Mouse (Mus musculus): ENCODE measurements around the gene Zg16.

Gene Zg16

GRCm38 (mm10) chr7:127021563-127022527 lies 65.3 kb downstream of the Zg16 start:
- CTCF ChIA-PET: interaction anchor here in 1 of 4 experiments (0.8 kb wide), 1 partner anchor 329 kb away, joined by 3 read pairs; no protein-coding TSS in a partner anchor
- POLR2A ChIA-PET: interaction anchor here in 3 of 4 experiments (0.7 to 7.5 kb wide), 25 partner anchors 8 to 235 kb away, joined by 3 to 280 read pairs (median 4); partner anchors contain the start of genes AI467606 (in 1 of the 3), Cd2bp2 (in 1 of the 3), Fam57b (in 1 of the 3) and Hirip3 (in 1 of the 3)

DNA sequence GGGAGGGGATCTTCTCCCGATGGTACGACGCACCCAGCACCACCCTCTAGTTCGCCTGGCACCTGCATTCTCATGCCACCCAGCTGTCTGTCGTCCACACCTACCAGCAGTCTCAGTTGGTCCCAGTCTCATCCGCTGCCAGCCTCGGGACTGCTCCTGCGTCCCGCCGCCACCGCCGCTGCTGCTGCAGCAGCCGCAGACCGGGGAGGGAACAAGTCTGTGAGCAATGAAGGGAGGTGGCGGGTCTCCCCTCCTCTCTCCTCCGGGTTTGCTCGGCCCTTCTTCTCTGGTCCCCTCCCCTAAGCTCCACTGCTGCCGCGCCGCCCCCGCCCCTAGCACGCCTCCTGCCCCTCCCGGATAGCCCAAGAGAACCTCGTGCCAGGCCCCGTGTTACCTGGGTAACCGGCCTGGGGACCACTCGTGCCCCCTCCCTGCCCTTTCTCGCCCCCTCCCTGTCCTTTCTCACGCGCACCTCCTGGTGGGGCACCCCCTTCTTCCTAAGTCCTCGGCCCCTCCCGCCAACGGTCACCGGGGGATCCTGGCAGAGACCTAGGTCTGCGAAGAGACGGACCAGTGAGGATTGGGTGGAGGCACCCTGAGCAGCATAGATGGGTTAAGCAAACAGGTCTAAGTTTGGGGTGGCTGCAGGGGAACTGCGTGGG lies 66.1 kb downstream of the Zg16 start, which contains the start of the genes Gm42742 and Prrt2:
Gene Gm42742 (minus strand): TSS at position 197 of the 662 bp plus-strand sequence.
Gene Prrt2 (minus strand): TSS at position 311 of the 662 bp plus-strand sequence.
- ChIA-PET POLR2A (interaction anchor here in 3 of 4 experiments (0.7 to 7.5 kb wide), 22 partner anchors 8 to 235 kb away, joined by 3 to 280 read pairs (median 4); partner anchors contain the start of genes AI467606 (in 1 of the 3), Cd2bp2 (in 1 of the 3), Fam57b (in 1 of the 3) and Hirip3 (in 1 of the 3)), CTCF (interaction anchor here in 1 of 4 experiments (0.5 to 1.6 kb wide), 3 partner anchors 12 to 329 kb away, joined by 3 read pairs; no protein-coding TSS in a partner anchor)

GRCm38 (mm10) chr7:127020491-127020890 lies 66.6 kb downstream of the Zg16 start:
- ChIA-PET CTCF (interaction anchor here in 1 of 4 experiments (0.5 to 1.6 kb wide), 2 partner anchors 11 to 58 kb away, joined by 3 read pairs; no protein-coding TSS in a partner anchor), POLR2A (interaction anchor here in 3 of 4 experiments (1.1 to 3.1 kb wide), 8 partner anchors 9 to 222 kb away, joined by 3 to 15 read pairs (median 10); partner anchors contain the start of genes AI467606 (in 1 of the 3), Fam57b (in 1 of the 3) and Kif22 (in 1 of the 3))

DNA sequence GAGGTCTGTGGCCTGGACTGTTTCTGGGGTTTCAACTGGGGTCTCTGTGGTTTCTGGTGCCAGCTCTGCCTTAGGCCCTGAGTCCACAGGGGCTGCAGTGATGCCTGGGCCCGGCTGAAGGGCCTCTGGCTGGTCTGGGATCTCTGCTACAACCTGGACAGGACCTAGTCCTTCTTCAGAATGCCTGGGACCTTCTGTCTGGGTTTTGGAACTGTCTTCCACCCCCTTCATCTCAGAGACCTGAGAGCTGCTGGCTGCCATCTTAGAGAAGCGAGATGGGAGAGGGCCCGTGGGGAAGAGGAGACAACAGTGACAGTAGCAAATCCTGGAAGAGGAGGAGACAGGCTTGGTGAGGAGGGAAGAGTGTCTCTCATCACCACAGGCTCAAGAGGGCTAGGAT lies 67.1 kb downstream of the Zg16 start:
- ChIA-PET CTCF (interaction anchor here in 1 of 4 experiments (1.6 kb wide), 1 partner anchor 11 kb away, joined by 3 read pairs; no protein-coding TSS in a partner anchor), POLR2A (interaction anchor here in 2 of 4 experiments (1.2 to 3.1 kb wide), 4 partner anchors 11 to 222 kb away, joined by 4 to 15 read pairs (median 10); partner anchors contain the start of genes Fam57b (in 1 of the 2) and Kif22 (in 1 of the 2))

GRCm38 (mm10) chr7:127019306-127019960 lies 67.7 kb downstream of the Zg16 start:
- ChIA-PET POLR2A (interaction anchor here in 3 of 4 experiments (0.6 to 3.1 kb wide), 5 partner anchors 11 to 71 kb away, joined by 3 to 10 read pairs (median 4); partner anchors contain the start of gene Kif22 (in 1 of the 3)), CTCF (interaction anchor here in 1 of 4 experiments (1.6 kb wide), 1 partner anchor 10 kb away, joined by 3 read pairs; no protein-coding TSS in a partner anchor)

DNA sequence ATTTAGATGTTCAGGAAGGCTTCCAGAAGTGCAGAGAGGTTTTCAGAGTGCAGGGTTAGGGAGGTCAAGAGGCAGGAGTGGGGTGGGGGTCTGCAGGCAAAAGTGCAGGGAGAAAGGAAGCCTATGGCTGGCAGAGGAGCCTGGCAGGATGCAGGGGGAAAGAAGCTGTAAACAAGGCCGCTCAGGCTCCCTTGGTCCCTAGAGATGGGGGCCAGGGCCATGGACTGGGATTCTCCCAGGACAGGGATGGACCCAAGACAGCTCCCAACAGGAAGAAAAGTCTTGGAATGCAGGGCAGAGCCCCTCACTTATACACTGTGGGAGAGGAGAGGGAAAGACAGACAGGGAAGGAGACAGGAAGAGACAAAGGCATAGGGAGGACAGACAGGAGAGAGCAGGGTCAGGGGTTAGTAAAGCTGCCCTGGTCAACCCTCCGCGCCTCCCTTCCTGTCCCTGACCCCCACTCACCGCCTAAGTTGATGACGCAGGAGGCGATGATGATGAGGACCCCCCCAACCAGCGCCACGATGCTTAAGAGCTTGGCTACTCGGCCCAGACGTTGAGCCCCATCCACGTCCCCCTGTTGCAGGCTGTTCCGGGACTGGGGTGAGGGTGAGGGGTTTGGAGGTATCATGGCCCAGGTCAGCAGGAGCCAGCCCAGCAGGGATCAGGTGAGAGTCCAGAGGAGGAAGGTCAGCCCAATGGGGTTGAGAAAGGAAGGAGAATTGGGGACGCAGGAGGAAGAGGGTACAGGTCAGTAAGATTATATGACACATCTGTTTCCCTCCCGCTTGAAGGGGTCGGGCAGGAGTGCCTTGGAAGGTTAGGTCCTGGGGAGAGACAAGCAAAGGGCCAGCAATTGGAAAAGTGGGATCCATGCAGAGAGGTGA lies 68.5 kb downstream of the Zg16 start:
- ChIA-PET POLR2A (interaction anchor here in 3 of 4 experiments (0.6 to 13.6 kb wide), 7 partner anchors 6 to 172 kb away, joined by 3 to 280 read pairs (median 6); partner anchors contain the start of genes Maz (in 3 of the 3) and Prrt2 (in 1 of the 3)), CTCF (no interaction called here)

- POLR2A ChIA-PET: interaction anchor here (0.6 to 13.6 kb wide), 22 partner anchors 7 to 1561 kb away, joined by 3 to 280 read pairs (median 4); partner anchors contain the start of genes Maz (in 4 of the 4), Cd2bp2 (in 1 of the 4), Fam57b (in 1 of the 4) and Kat8 (in 1 of the 4)
These were observed 69.2 kb downstream of the Zg16 start for GRCm38 (mm10) chr7:127017950-127018345.

DNA sequence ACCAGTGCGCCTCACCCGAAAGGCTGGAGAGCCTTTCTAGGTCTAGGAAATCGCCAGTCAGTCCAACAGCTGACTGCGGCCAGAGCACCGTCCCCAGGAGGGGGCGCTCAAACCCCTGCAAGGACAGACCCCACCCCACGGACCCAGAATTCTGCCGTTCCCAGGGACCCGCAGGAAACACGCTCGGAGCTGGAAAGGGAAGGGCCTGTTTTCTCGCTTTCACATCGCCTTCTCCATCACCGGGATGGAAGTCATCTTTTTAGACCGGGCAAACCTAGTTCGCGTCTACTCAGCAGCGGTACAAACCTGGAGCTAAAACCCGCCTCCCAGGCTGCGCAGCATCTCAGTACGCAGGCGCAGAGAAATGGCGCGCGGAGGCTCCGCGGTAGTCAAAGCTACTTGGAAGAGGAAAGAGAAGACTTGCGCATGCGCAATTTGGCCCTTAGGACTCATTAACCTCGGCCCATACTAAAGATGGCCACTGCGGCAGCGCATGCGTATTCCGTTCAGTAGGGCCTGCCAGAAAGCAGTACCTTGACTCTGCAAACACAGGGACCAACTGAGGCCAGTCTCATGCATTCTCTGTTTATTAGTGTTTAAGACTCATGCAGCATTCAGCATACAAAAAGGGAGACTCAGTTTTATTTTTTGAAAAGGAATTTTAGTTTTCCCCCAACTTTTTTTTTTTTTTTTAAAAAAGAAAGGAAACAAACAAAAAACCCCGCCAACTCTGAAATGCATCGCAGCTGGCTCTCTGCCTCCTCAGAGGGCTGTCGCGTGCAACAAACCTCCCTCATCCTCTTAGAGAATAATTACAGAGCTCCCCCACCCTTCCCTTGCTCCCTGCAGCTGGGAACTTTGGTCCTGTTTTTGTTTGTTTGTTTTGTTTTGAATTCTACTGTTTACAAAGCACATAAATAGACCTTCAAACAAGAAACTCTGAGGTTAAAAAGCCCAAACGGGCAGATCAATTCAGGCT lies 69.9 kb downstream of the Zg16 start, which contains the start of gene Pagr1a:
Gene Pagr1a (minus strand): TSS at position 382 of the 979 bp plus-strand sequence.
- ChIA-PET CTCF (interaction anchor here (0.6 to 3.0 kb wide), 46 partner anchors 8 to 589 kb away, joined by 3 to 44 read pairs (median 4); partner anchors contain the start of genes Maz (in 4 of the 4), Kif22 (in 2 of the 4), AI467606 (in 1 of the 4) and Sh2b1 (in 1 of the 4)), POLR2A (interaction anchor here (0.6 to 13.6 kb wide), 78 partner anchors 7 to 1561 kb away, joined by 3 to 280 read pairs (median 4); partner anchors contain the start of genes Maz (in 4 of the 4), Kif22 (in 3 of the 4), Hirip3 (in 2 of the 4) and Ino80e (in 2 of the 4))

More at GRCm38 (mm10) chr7:127017950-127018345, 69.2 kb downstream of the Zg16 start:
- CTCF ChIA-PET: interaction anchor here in 3 of 4 experiments (0.7 to 3.0 kb wide), 9 partner anchors 8 to 543 kb away, joined by 3 to 44 read pairs (median 4); partner anchors contain the start of genes Maz (in 1 of the 3) and Sh2b1 (in 1 of the 3)

DNA sequence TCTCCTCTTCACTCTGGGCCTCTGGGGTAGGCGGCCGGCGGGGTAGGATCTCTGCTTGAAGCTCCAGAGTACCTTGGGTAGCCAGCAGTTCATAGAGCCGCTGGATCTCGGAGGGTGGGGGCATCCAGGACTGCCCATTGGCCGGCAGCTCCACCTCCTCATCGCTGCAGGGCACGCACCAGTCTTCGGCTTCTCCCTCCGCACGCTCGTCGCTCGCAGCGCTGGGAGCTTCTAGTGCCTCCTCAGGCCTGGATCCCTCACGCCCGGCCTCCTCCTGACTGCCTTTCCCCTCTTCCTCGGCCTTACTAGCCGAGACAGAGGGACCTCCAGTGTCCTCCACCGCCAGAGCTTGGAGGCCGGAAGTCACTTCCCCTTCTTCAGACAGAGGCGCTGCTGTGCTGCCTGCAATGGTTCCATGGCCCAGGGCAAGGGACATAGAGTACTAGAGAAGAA lies 70.6 kb downstream of the Zg16 start:
- ChIA-PET CTCF (interaction anchor here (0.6 to 3.0 kb wide), 34 partner anchors 8 to 542 kb away, joined by 3 to 44 read pairs (median 4); partner anchors contain the start of genes Maz (in 3 of the 4), Kif22 (in 2 of the 4), AI467606 (in 1 of the 4) and Sh2b1 (in 1 of the 4)), POLR2A (interaction anchor here (0.6 to 13.6 kb wide), 62 partner anchors 8 to 721 kb away, joined by 3 to 280 read pairs (median 5); partner anchors contain the start of genes Maz (in 4 of the 4), Kif22 (in 3 of the 4), Asphd1 (in 2 of the 4) and Hirip3 (in 2 of the 4))

DNA sequence TGATC lies 70.8 kb downstream of the Zg16 start, which contains the start of gene Pagr1b:
Gene Pagr1b (minus strand): TSS at position 4 of the 5 bp plus-strand sequence.
- POLR2A ChIA-PET: interaction anchor here (1.0 to 13.6 kb wide), 29 partner anchors 8 to 514 kb away, joined by 3 to 280 read pairs (median 7); partner anchors contain the start of genes Maz (in 4 of the 4), 4930451I11Rik (in 1 of the 4), Asphd1 (in 1 of the 4) and Fam57b (in 1 of the 4)

GRCm38 (mm10) chr7:127016081-127016480 lies 71.0 kb downstream of the Zg16 start:
- CTCF ChIA-PET: interaction anchor here (0.6 to 3.0 kb wide), 17 partner anchors 7 to 131 kb away, joined by 3 to 44 read pairs (median 6); partner anchors contain the start of genes Maz (in 2 of the 4), AI467606 (in 1 of the 4) and Kif22 (in 1 of the 4)
- POLR2A ChIA-PET: interaction anchor here (0.5 to 13.6 kb wide), 33 partner anchors 8 to 514 kb away, joined by 3 to 280 read pairs (median 6); partner anchors contain the start of genes Maz (in 4 of the 4), 4930451I11Rik (in 1 of the 4), Asphd1 (in 1 of the 4) and Fam57b (in 1 of the 4)

More for the DNA sequence above, 70.8 kb downstream of the Zg16 start, which contains the start of gene Pagr1b:
- CTCF ChIA-PET: interaction anchor here (0.6 to 3.0 kb wide), 17 partner anchors 8 to 131 kb away, joined by 3 to 44 read pairs (median 6); partner anchors contain the start of genes Maz (in 2 of the 4), AI467606 (in 1 of the 4) and Kif22 (in 1 of the 4)

- POLR2A ChIA-PET: interaction anchor here (0.6 to 13.6 kb wide), 33 partner anchors 7 to 450 kb away, joined by 3 to 280 read pairs (median 5); partner anchors contain the start of genes Maz (in 3 of the 4), Taok2 (in 2 of the 4), AI467606 (in 1 of the 4) and Cdiptos (in 1 of the 4)
- CTCF ChIA-PET: interaction anchor here in 2 of 4 experiments (1.1 to 3.0 kb wide), 2 partner anchors 11 to 215 kb away, joined by 3 to 44 read pairs; partner anchors contain the start of gene Maz (in 1 of the 2)
These were observed 72.1 kb downstream of the Zg16 start for GRCm38 (mm10) chr7:127014993-127015392.

- ChIA-PET POLR2A (interaction anchor here (0.7 to 13.6 kb wide), 33 partner anchors 8 to 449 kb away, joined by 3 to 280 read pairs (median 5); partner anchors contain the start of genes Maz (in 3 of the 4), Taok2 (in 2 of the 4), AI467606 (in 1 of the 4) and Cdiptos (in 1 of the 4)), CTCF (interaction anchor here in 2 of 4 experiments (0.7 to 1.1 kb wide), 4 partner anchors 25 to 215 kb away, joined by 3 to 7 read pairs (median 4); no protein-coding TSS in a partner anchor)
These were observed 72.8 kb downstream of the Zg16 start, which contains the start of gene Mvp for GRCm38 (mm10) chr7:127014320-127014719. TSS of gene Mvp (minus strand) at chr7:127014621.
